Mouse (Mus musculus): Measurements from ENCODE around the gene Vmn2r4. TPM values are rescaled to one million over a fixed set of nuclear protein-coding genes. Genes with fewer than 3 reads are reported as not detected.

The Vmn2r4 gene
- polyA plus RNA-seq (2014; fragmentation: Illumina TruSeq; extraction: RNeasy Lipid Tissue Mini Kit (QIAGEN cat#74804); ENCODE audit: low replicate concordance): not detected

GRCm38 (mm10) chr3:64415268-64415667 is at the start of gene Vmn2r4:
TSS of gene Vmn2r4 (minus strand) at chr3:64415368.

Other genes with a start within 250 kb of the Vmn2r4 start
- gene Vmn2r3, start 125.7 kb downstream of the Vmn2r4 start, polyA plus RNA-seq (2014; fragmentation: Illumina TruSeq; extraction: RNeasy Lipid Tissue Mini Kit (QIAGEN cat#74804); ENCODE audit: low replicate concordance): not detected
- gene Vmn2r5, start 94.5 kb upstream of the Vmn2r4 start, polyA plus RNA-seq (2014; fragmentation: Illumina TruSeq; extraction: RNeasy Lipid Tissue Mini Kit (QIAGEN cat#74804); ENCODE audit: low replicate concordance): not detected
- gene Vmn2r6, start 150.5 kb upstream of the Vmn2r4 start, polyA plus RNA-seq (2014; fragmentation: Illumina TruSeq; extraction: RNeasy Lipid Tissue Mini Kit (QIAGEN cat#74804); ENCODE audit: low replicate concordance): not detected